Mouse (Mus musculus) liver, postnatal 0 days (tissue): Measurements from ENCODE around the gene Sertad2.
A peak's percentile ranks its signal among the peaks of the same experiment; 100 is the strongest.

Source experiments
- CTCF ChIP-seq: sonication (generic); IDR thresholded peaks from 2 replicates; pipeline ENCODE4 v1.5.1; 2016; ENCODE audit warnings: antibody characterized with exemption, low read depth
- EP300 ChIP-seq: IDR thresholded peaks from 2 replicates; pipeline ENCODE4 v1.6.1; 2016; ENCODE audit warnings: antibody characterized with exemption, low read depth, mild to moderate bottlenecking

- TF ChIP-seq CTCF: peak; percentile 49
- no peak for TF ChIP-seq EP300
Observed at GRCm38 (mm10) chr11:20671789-20672392, 128.8 kb downstream of the Sertad2 start.
